Mouse (Mus musculus) adipose tissue, adult 10 weeks (tissue): ENCODE results near the gene Lasp1. TPM values are rescaled to one million over a fixed set of nuclear protein-coding genes. Genes with fewer than 3 reads are reported as not detected.

Source experiments
- polyA plus RNA-seq: library from polyadenylated mRNA; stranded (reverse); fragments of 350-450 nt; fragmentation: Illumina TruSeq; extraction: RNeasy Lipid Tissue Mini Kit (QIAGEN cat#74804); gene quantifications from one replicate; pipeline ENCODE4 v1.2.3, GENCODE M21; 2014; ENCODE audit warnings: low read depth, low replicate concordance

Gene Lasp1
- 107 TPM for polyA plus RNA-seq

GRCm38 (mm10) chr11:97798782-97799145 lies at the start of gene Lasp1:
Gene Lasp1 (plus strand): TSS chr11:97799000.

GRCm38 (mm10) chr11:97766154-97766881 lies 32.5 kb upstream of the Lasp1 start, which contains the start of gene Cwc25:
Gene Cwc25 (minus strand): TSS chr11:97766556.

GRCm38 (mm10) chr11:97775808-97776496 lies 22.8 kb upstream of the Lasp1 start, which contains the start of gene 1700001P01Rik:
Gene 1700001P01Rik (minus strand): TSS chr11:97775918.

GRCm38 (mm10) chr11:97781832-97782563 lies 16.8 kb upstream of the Lasp1 start, which contains the start of gene Rpl23:
Gene Rpl23 (minus strand): TSS chr11:97782437.

GRCm38 (mm10) chr11:97840539-97840954 lies 41.7 kb downstream of the Lasp1 start, which contains the start of gene B230217C12Rik:
Gene B230217C12Rik (plus strand): TSS chr11:97840780.

GRCm38 (mm10) chr11:97883918-97884600 lies 85.3 kb downstream of the Lasp1 start, which contains the start of gene Fbxo47:
Gene Fbxo47 (minus strand): TSS chr11:97884154.

Other genes starting within 250 kb of the Lasp1 start
- 2.1 TPM for gene Srcin1, start 222.8 kb upstream of the Lasp1 start, polyA plus RNA-seq
- gene Epop, start 169.3 kb upstream of the Lasp1 start, polyA plus RNA-seq, result 0.50 TPM
- 25.1 TPM for gene Mllt6, start 135.6 kb upstream of the Lasp1 start, polyA plus RNA-seq
- gene Cisd3, start 113.2 kb upstream of the Lasp1 start, polyA plus RNA-seq, result 43.3 TPM
- 29.3 TPM for gene Pcgf2, start 98.5 kb upstream of the Lasp1 start, polyA plus RNA-seq
- 187 TPM for gene Psmb3, start 95.6 kb upstream of the Lasp1 start, polyA plus RNA-seq
- gene Pip4k2b, start 54.3 kb upstream of the Lasp1 start, polyA plus RNA-seq, result 19.7 TPM
- 12.4 TPM for gene Cwc25, start 32.4 kb upstream of the Lasp1 start, polyA plus RNA-seq
- 1.6 TPM for gene 1700001P01Rik, start 23.1 kb upstream of the Lasp1 start, polyA plus RNA-seq
- 980 TPM for gene Rpl23, start 16.6 kb upstream of the Lasp1 start, polyA plus RNA-seq
- 2.3 TPM for gene B230217C12Rik, start 41.8 kb downstream of the Lasp1 start, polyA plus RNA-seq
- 0.99 TPM for gene Fbxo47, start 85.2 kb downstream of the Lasp1 start, polyA plus RNA-seq
- 9.1 TPM for gene Plxdc1, start 187.4 kb downstream of the Lasp1 start, polyA plus RNA-seq
- gene Arl5c, start 197.2 kb downstream of the Lasp1 start, polyA plus RNA-seq, result 2.7 TPM
- 8.8 TPM for gene Cacnb1, start 224.0 kb downstream of the Lasp1 start, polyA plus RNA-seq
- 1,932 TPM for gene Rpl19, start 227.7 kb downstream of the Lasp1 start, polyA plus RNA-seq